Mouse (Mus musculus) forebrain, embryonic 13.5 days (tissue): ENCODE measurements around the gene Nipal3. TPM values are rescaled to one million over a fixed set of nuclear protein-coding genes. Genes with fewer than 3 reads are reported as not detected.

Source experiments
- ATAC-seq: fragments of 200-750 bp; cut with Nextera tagmentation; 2 replicates; pipeline ENCODE4 v1.8.0; 2017
- H3K27ac ChIP-seq: fragments of 300-500 bp; sonication (generic); 2 replicates; pipeline ENCODE4 v1.5.1; 2015; ENCODE audit warnings: inconsistent platforms, mild to moderate bottlenecking, moderate library complexity
- H3K27me3 ChIP-seq: fragments of 300-500 bp; sonication (generic); 2 replicates; pipeline ENCODE4 v1.6.1; 2015; ENCODE audit warnings: mild to moderate bottlenecking, inconsistent platforms
- H3K36me3 ChIP-seq: fragments of 300-500 bp; sonication (generic); 2 replicates; pipeline ENCODE4 v1.6.1; 2015; ENCODE audit warnings: mild to moderate bottlenecking, inconsistent platforms; ENCODE audit not compliant: poor library complexity, severe bottlenecking
- H3K4me1 ChIP-seq: fragments of 300-500 bp; sonication (generic); 2 replicates; pipeline ENCODE4 v1.6.1; 2015; ENCODE audit warnings: inconsistent platforms
- H3K4me2 ChIP-seq: fragments of 300-500 bp; sonication (generic); 2 replicates; pipeline ENCODE4 v1.6.1; 2015; ENCODE audit warnings: inconsistent platforms, mild to moderate bottlenecking, moderate library complexity
- H3K4me3 ChIP-seq: fragments of 300-500 bp; sonication (generic); 2 replicates; pipeline ENCODE4 v1.5.1; 2015; ENCODE audit warnings: mild to moderate bottlenecking, inconsistent platforms
- H3K9ac ChIP-seq: fragments of 300-500 bp; sonication (generic); 2 replicates; pipeline ENCODE4 v1.6.1; 2015; ENCODE audit warnings: mild to moderate bottlenecking, inconsistent platforms
- H3K9me3 ChIP-seq: fragments of 300-500 bp; sonication (generic); replicated peaks from 2 replicates; pipeline ENCODE4 v1.6.1; 2016; ENCODE audit warnings: inconsistent platforms
- WGBS: fragments of 180-500 bp; shearing (Covaris S2); methylation state at CpG from one replicate; pipeline ENCODE4 v1.1.7; 2015; 5-methylcytosine and 5-hydroxymethylcytosine counted together
- microRNA counts: library from miRNA; unstranded; fragments of <30 nt; microRNA quantifications from one replicate; lab custom pipeline; 2016
- microRNA-seq: library from miRNA; unstranded; fragments of <30 nt; microRNA quantifications from one replicate; pipeline ENCODE4, GENCODE M21; 2016
- polyA plus RNA-seq: library from polyadenylated mRNA; unstranded; fragments of >200 nt; fragmentation: Nextera tagmentation; extraction: Ambion mirVana; gene quantifications from 2 replicates; pipeline ENCODE4 v1.2.1, GENCODE M21; 2015

Nipal3 gene
- polyA plus RNA-seq, 1 experiment from 2014 or later = 2.7 TPM

- H3K9me3 ChIP-seq = no peaks in the 10 kb centered on the region
- H3K4me2 ChIP-seq = no peak overlapping the region
- H3K36me3 ChIP-seq = no peaks in the 10 kb centered on the region
- 14% methylated on average over 7 of the region's 7 CpGs for WGBS
- no peak overlapping the region for H3K27ac ChIP-seq
- no peak overlapping the region for H3K9ac ChIP-seq
- H3K27me3 ChIP-seq = peaks cover 27% of the 10 kb centered on the region
- no peak for ATAC-seq
- peaks cover 10% of the 10 kb centered on the region for H3K4me1 ChIP-seq
- no peak overlapping the region for H3K4me3 ChIP-seq
Observed at GRCm38 (mm10) chr4:135401881-135402280, 93.0 kb downstream of the Nipal3 start.

GRCm38 (mm10) chr4:135397991-135398390 lies 96.8 kb downstream of the Nipal3 start, which contains the start of gene Ncmap:
Ncmap (minus strand) TSS chr4:135398227.
- Histone ChIP-seq H3K4me2 (peak within 1 kb of the TSS; percentile 65), H3K27ac (no peak within 1 kb of the TSS), H3K27me3 (peaks cover 39% of the 10 kb centered on the region), H3K36me3 (no peaks in the 10 kb centered on the region), H3K9ac (peak within 1 kb of the TSS; percentile 53), H3K9me3 (no peaks in the 10 kb centered on the region), H3K4me1 (peaks cover 10% of the 10 kb centered on the region), H3K4me3 (peak within 1 kb of the TSS; percentile 36)
- ATAC-seq = no peak
- under 1% methylated on average over 28 of the region's 29 CpGs for WGBS

- Histone ChIP-seq H3K36me3 (no peaks in the 10 kb centered on the region), H3K4me1 (peaks cover 10% of the 10 kb centered on the region), H3K4me2 (peak overlapping the region; percentile 65), H3K27ac (no peak overlapping the region), H3K9ac (peak overlapping the region; percentile 53), H3K9me3 (no peaks in the 10 kb centered on the region), H3K4me3 (peak overlapping the region; percentile 36), H3K27me3 (peaks cover 39% of the 10 kb centered on the region)
- no peak for ATAC-seq
- 3% methylated on average over 16 of the region's 16 CpGs for WGBS
Observed at GRCm38 (mm10) chr4:135397551-135397950, 97.3 kb downstream of the Nipal3 start.

- ATAC-seq = no peak
- Histone ChIP-seq H3K4me3 (no peak overlapping the region), H3K9ac (no peak overlapping the region), H3K9me3 (no peaks in the 10 kb centered on the region), H3K27me3 (peaks cover 39% of the 10 kb centered on the region), H3K36me3 (no peaks in the 10 kb centered on the region), H3K27ac (no peak overlapping the region), H3K4me1 (peaks cover 10% of the 10 kb centered on the region), H3K4me2 (no peak overlapping the region)
- WGBS = 86% methylated on average over 5 of the region's 5 CpGs
Observed at GRCm38 (mm10) chr4:135396303-135396702, 98.5 kb downstream of the Nipal3 start.

MicroRNAs within 50 kb of the gene (microRNA counts, 519-probe panel; counts per million panel counts)
- microRNA mmu-miR-700 (lab: Ali Mortazavi, UCI) = 177 counts per million, percentile 53 among the panel's probes with 10 or more counts

Small RNA genes lying within 50 kb of the gene (microRNA-seq; reads per million reads assigned to microRNA genes)
- gene Gm25317 (not detected), gene Mir700 (206 reads per million, percentile 60 among the genes with 10 or more reads in this experiment)

Other genes starting within 250 kb of the Nipal3 start
- 146 and 153 TPM in 2 replicates for gene Clic4, start 222.2 kb downstream of the Nipal3 start, polyA plus RNA-seq
- gene Srrm1, start 141.7 kb downstream of the Nipal3 start, polyA plus RNA-seq = 250 and 261 TPM in 2 replicates
- gene Ncmap, start 96.8 kb downstream of the Nipal3 start, polyA plus RNA-seq = 0.64 and 0.79 TPM in 2 replicates
- 14.8 and 20.9 TPM in 2 replicates for gene Rcan3, start 61.2 kb downstream of the Nipal3 start, polyA plus RNA-seq
- gene Stpg1, start 248 bp downstream of the Nipal3 start, polyA plus RNA-seq = 0.25 TPM in 1 of 2 replicates, not detected in the other
- 0.63 and 0.79 TPM in 2 replicates for gene Grhl3, start 78.6 kb upstream of the Nipal3 start, polyA plus RNA-seq
- 0.13 TPM in 2 replicates for gene Ifnlr1, start 191.2 kb upstream of the Nipal3 start, polyA plus RNA-seq
- not detected in 2 replicates for gene Il22ra1, start 233.1 kb upstream of the Nipal3 start, polyA plus RNA-seq